Mouse (Mus musculus) brain, embryonic 14.5 days (tissue): ENCODE measurements around the gene Wdr81.

Experiments used
- CTCF ChIP-seq: fragments of 200-500 bp; IDR thresholded peaks from 2 replicates; pipeline ENCODE4 v1.5.1; 2012; ENCODE audit warnings: inconsistent platforms, mild to moderate bottlenecking, moderate library complexity, borderline replicate concordance; ENCODE audit not compliant: insufficient read depth, insufficient read length; ENCODE audit errors: extremely low read depth
- POLR2A ChIP-seq: fragments of 200-500 bp; IDR thresholded peaks from 2 replicates; pipeline ENCODE4 v1.6.1; 2012; ENCODE audit warnings: mild to moderate bottlenecking, inconsistent platforms, borderline replicate concordance; ENCODE audit not compliant: poor library complexity, insufficient read depth, insufficient read length, severe bottlenecking; ENCODE audit errors: extremely low read depth

DNA sequence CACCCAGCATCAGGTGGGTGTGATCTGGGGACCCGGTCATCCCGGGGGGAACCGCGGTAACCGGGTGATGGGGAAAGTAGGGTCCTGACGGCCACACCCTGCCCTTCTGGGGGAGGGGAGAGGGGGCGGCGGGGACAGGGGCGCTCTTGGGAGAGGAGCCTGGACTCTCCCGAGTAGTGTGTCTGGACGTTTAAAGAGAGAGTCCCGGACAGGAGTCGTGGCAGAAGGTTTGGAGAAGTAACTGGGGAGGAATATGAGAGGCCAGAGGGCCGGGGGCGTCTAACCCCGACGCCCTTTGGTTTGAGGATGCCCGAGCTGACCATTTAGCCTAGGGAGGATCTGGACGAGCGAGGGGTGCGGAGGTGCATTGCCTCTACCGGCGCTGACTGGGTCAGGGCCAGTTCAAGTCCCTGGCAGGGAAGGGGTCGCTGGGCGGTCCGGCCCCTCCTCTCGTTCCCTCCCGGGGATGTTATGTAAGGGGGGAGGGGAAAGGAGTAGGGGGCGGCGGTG is 7.3 kb upstream of the Wdr81 start:
- TF ChIP-seq CTCF (no peak), POLR2A (no peak)
